Mouse (Mus musculus) bone marrow macrophage, adult 2 months (primary cell): ENCODE data around the gene Fto. TPM values are rescaled to one million over a fixed set of nuclear protein-coding genes. Genes with fewer than 3 reads are reported as not detected.

ENCODE experiments used
- H3K27ac ChIP-seq: 2 replicates; pipeline ENCODE4 v1.5.1; 2012; ENCODE audit warnings: low read depth, low read length; ENCODE audit not compliant: insufficient read depth
- H3K4me1 ChIP-seq: 2 replicates; pipeline ENCODE4 v1.6.1; 2012; ENCODE audit warnings: low read length; ENCODE audit not compliant: control insufficient read depth, insufficient read depth
- H3K4me3 ChIP-seq: 2 replicates; pipeline ENCODE4 v1.5.1; 2012; ENCODE audit warnings: mild to moderate bottlenecking, low read length, moderate library complexity; ENCODE audit not compliant: insufficient read depth
- CTCF ChIP-seq: IDR thresholded peaks from 2 replicates; pipeline ENCODE4 v1.5.1; 2012; ENCODE audit warnings: low read depth, mild to moderate bottlenecking, low read length, moderate library complexity
- POLR2A ChIP-seq: IDR thresholded peaks from 2 replicates; pipeline ENCODE4 v1.6.1; 2012; ENCODE audit warnings: mild to moderate bottlenecking, low read depth, low read length, borderline replicate concordance
- polyA plus RNA-seq: library from polyadenylated mRNA; stranded (reverse); fragments of >200 nt; gene quantifications from 2 replicates; pipeline ENCODE4 v1.2.4, GENCODE M21; 2012; ENCODE audit not compliant: missing spikeins, insufficient read depth, insufficient read length

The Fto gene
- polyA plus RNA-seq, 1 experiment, result 26.4 TPM

DNA sequence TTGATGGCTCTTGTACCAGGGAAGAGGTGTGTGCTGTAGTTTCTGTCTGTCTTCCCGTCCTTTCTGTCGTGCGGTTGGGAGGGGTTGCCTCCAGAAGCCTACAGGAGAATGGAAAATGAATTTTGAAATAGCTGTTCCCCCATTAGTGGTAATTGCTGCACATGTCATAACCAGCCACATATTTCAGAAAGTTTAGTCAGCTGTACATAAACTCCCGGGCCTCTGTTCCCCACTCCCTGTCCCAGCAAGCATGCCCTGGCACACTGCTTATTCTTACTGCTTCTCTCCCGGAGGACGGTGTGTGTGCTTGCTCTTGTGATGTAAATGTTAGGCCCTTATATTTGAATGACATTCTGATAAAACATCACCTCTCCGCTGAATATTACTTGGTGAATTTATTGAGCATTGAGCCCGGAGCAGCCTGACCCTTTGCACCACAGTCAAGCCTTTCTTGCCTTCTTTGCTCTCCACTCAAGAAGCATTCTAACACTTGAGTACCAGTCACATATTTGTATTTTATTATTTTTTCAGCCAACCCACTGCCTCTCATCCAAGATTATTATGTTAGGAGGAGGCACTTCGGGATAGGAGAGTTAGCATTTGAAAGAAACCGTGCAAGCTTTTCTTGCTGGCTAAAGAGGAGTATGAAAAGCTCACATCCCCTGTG is 175.6 kb downstream of the Fto start:
- Histone ChIP-seq H3K4me1 (0 out of 2 replicates have a peak, but pooled peaks cover 4% of the 10 kb centered on the region), H3K4me3 (no peak overlapping the region), H3K27ac (no peak overlapping the region)
- TF ChIP-seq POLR2A (no peak), CTCF (no peak)

DNA sequence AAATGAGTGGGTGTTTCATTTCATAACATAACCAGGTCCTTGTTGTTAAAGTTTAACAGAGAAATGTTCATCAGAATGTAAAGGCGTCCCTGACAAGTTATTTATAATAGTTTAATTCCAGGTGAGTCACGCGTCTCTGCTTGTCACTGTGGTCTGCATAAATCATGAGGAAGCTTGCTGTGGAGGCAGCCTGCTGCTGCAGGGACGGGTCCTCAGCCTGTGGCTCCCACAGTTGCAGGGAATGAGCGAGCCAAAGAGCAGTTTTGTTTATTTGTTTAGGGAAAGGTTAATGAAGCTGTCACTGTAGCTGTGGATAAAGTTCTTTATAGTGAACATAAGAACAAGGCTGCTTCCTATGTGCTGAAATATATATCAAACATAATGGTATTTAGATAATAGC is 176.7 kb downstream of the Fto start:
- H3K4me1 ChIP-seq, result peaks cover 14% of the 10 kb centered on the region
- TF ChIP-seq POLR2A (no peak), CTCF (no peak)
- no peak overlapping the region for H3K4me3 ChIP-seq
- H3K27ac ChIP-seq, result no peak overlapping the region

DNA sequence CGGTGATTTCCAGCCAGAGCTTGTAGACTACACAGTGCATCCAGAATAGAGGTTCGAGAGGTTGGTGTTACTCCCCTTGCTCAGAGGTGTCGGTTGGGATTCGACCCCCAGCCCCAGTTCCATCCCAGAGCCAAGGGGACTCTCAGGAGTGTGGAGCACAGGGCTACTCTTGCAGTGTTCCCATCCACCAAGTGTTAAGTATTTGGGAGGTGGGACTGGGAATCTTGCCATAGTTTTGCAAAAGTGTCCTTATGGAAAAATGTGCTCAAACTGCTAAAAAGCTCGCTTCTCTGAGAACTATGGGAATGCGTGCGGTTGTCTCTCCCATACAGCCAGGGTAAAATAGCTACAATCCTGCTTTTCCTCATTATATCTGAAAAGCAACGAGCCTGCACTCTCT is 180.0 kb downstream of the Fto start:
- Histone ChIP-seq H3K4me1 (peaks cover 26% of the 10 kb centered on the region), H3K4me3 (no peak overlapping the region), H3K27ac (no peak overlapping the region)
- TF ChIP-seq CTCF, result no peak
- no peak for TF ChIP-seq POLR2A

DNA sequence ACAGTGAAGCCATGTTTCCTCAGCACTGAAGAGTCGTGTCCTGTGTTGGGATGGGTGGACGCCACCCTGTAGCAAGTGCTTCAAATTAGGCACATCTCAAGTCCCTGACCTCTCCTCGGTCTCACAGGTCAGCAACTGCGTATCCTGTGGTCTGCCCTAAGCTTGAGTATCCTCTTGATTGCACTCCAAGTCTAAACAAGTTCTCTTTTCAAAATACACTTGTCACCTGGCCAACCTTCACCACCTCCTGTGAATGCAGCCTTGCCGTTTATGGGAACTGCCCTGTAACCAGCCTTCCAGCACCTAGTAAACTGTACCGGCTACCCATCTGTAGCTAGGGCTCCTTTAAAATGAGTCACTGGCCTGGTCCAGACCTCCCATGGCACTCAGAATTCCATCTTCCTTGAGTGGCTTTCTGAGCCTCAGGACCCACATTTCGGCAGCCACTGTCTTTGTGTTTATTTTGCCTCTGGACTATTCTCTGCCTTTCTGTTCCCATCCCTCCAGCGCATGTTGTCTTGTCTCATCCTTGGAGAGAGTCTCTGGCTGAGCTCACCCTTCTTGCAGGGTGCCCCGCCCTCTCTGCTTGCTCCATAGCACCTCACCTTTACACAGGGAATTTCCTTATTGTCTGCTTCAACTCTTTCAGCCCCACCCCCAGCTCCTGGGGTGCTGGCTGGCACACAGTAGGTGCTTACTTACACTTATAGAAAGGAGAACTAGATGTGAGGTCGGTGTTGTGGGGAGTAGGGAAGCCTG is 181.4 kb downstream of the Fto start:
- no peak for TF ChIP-seq POLR2A
- TF ChIP-seq CTCF, result no peak
- Histone ChIP-seq H3K4me3 (no peak overlapping the region), H3K4me1 (peaks cover 27% of the 10 kb centered on the region), H3K27ac (no peak overlapping the region)

DNA sequence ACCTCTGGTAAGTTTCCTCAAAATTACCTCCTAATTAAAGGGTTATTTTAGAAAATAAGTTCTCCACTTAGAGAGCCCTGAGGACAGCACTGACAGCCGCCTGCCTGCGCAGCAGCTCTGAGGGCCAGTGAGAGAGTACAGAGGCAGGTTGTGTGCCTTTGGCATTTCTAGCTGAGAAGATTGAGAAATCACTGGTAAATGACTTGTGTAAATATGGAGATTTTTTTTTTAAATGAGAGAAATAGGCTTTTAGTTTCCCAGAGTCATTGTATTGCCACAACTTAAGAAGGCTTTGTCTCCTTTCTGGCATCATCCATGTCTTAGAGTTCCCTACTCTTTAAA is 181.9 kb downstream of the Fto start:
- Histone ChIP-seq H3K4me1 (peaks cover 30% of the 10 kb centered on the region), H3K4me3 (no peak overlapping the region), H3K27ac (no peak overlapping the region)
- TF ChIP-seq CTCF (no peak), POLR2A (no peak)

DNA sequence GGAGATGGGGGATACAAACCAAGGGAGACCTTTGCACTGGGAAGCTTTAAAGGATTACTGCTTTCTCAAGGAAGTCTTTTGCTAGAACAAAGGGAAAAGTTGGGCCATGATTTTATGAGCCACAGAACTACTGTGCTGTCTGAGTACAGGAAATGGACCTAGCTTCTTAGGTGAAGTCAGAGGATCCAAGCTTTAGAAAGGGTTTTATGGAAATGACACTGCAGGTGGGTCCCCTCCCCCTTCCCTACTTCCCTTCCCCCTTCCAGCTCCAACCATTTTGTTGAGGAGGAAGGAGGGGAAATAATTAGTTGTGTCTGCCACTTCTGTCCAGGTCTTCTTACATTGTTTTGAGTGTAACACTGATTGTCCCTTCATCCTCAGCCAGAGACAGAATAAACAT is 182.7 kb downstream of the Fto start:
- Histone ChIP-seq H3K27ac (no peak overlapping the region), H3K4me1 (peaks cover 30% of the 10 kb centered on the region), H3K4me3 (no peak overlapping the region)
- no peak for TF ChIP-seq CTCF
- TF ChIP-seq POLR2A, result no peak

DNA sequence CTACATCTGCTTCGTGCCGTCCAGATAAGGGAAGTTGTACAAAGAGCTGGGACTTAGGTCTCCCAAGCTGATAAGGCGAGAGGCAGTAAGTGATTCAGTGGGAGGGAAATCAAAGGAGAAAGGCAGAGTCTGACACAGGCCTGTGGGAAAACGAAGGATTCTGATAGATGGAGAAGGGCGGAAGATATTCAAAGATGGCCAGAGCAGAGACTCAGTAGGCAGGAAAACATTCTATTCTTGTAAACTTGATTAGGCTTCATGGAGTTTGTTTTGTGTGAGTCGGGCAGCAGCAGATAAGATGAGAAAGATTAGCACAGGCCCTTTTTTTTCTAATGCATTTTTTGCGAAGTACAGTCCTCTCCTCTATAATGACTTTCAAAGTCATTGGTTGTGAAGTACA is 183.6 kb downstream of the Fto start:
- TF ChIP-seq POLR2A (no peak), CTCF (no peak)
- H3K27ac ChIP-seq, result no peak overlapping the region
- H3K4me1 ChIP-seq, result peaks cover 37% of the 10 kb centered on the region
- no peak overlapping the region for H3K4me3 ChIP-seq

DNA sequence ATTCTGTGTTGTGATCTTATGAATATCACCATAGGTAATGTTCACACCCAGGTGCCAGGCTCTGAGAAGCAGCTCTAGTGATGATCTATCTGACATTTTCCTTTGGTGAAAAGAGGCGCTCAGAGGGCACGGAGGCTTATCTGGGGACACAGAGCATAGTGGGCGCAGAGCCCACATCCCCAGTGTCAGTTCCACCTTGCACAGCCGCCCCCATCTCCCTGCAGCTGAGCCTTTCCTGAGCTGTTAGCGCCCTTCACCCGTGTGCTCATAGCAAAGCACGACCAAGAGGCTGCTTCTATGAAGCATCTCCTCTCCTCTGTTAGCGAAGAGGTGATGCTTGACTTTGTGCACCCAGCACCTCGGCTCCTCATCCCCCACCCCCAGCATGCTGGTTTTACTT is 185.3 kb downstream of the Fto start:
- Histone ChIP-seq H3K27ac (no peak overlapping the region), H3K4me1 (peaks cover 44% of the 10 kb centered on the region), H3K4me3 (no peak overlapping the region)
- no peak for TF ChIP-seq CTCF
- no peak for TF ChIP-seq POLR2A

DNA sequence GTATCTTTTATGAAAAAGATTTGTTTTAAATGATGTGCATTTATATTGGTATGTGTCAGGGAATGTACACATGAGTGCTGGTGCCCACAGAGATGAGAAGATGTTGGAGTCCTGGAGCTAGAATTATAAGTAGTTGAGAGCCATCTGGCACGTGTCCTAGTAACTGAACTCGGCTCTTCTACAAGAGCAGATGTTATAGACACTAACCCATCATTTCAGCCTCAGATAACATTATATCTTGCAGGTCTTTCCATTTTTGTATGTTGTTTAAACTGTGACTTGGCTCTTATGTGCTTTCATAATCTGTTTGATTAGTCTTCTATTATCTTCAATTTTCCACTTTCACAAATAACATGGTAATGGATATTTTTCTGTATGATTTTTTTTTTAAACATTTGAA is 186.0 kb downstream of the Fto start:
- Histone ChIP-seq H3K4me1 (peaks cover 40% of the 10 kb centered on the region), H3K4me3 (no peak overlapping the region), H3K27ac (no peak overlapping the region)
- TF ChIP-seq CTCF, result no peak
- no peak for TF ChIP-seq POLR2A

DNA sequence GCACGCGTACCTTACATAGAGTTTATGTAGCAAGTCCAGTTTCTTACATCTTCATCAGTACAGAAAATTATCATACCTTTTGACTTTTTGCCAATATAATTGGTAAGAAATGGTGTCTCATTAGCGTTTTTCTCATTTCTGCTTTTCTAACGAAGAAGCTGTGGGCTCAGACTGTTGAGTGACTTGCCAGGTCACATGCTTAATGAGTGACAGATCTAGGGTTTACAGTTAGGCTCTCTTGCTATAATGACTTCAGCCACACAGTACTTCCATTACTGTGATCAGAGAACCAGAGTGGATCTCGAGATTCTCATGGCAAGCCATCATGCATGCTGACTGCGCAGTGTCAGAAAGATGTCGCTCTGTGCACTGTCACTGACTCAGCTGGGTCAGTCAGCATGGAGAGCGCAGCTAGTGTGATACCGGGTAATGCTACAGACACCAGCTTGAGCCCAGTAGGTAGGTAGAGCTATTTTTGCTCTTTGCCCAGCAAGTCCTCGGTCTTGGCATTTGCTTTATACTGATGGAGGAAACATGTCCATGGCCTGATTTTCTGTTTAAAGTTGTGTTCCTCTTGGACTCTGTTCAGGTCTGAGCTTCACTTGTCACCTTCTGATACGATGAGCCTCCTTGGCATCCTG is 188.8 kb downstream of the Fto start:
- no peak for TF ChIP-seq POLR2A
- no peak for TF ChIP-seq CTCF

DNA sequence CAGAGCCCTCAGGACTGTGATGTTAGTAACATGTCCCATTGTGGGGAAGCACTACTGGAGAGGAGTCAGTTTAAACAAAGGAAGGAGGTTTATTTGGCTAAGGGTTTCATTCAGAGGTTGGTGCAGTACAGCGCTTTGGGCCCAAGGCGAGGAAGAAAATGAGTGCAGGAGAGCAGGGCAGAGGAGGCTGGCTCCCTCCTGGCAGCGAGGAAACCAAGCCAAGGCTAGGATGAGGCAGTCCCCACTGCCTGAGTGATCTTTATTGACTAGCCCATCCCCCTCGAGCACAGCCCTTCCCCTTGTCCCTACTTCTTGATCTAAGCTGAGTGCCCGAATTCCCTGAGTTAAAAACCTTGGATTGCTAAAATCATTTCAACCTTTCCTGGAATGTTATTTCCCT is 189.5 kb downstream of the Fto start:
- TF ChIP-seq CTCF (no peak), POLR2A (no peak)

More for the DNA sequence above, 188.8 kb downstream of the Fto start:
- Histone ChIP-seq H3K4me3 (no peak overlapping the region), H3K4me1 (peaks cover 21% of the 10 kb centered on the region), H3K27ac (peak overlapping the region; percentile 59)

More for the DNA sequence above, 189.5 kb downstream of the Fto start:
- Histone ChIP-seq H3K4me1 (peaks cover 27% of the 10 kb centered on the region), H3K27ac (no peak overlapping the region), H3K4me3 (no peak overlapping the region)
